Mouse (Mus musculus): ENCODE measurements around the gene Tmprss11e. TPM values are rescaled to one million over a fixed set of nuclear protein-coding genes. Genes with fewer than 3 reads are reported as not detected.

The Tmprss11e gene
- total RNA-seq (2021) = not detected
- long read RNA-seq = 0 reads

DNA sequence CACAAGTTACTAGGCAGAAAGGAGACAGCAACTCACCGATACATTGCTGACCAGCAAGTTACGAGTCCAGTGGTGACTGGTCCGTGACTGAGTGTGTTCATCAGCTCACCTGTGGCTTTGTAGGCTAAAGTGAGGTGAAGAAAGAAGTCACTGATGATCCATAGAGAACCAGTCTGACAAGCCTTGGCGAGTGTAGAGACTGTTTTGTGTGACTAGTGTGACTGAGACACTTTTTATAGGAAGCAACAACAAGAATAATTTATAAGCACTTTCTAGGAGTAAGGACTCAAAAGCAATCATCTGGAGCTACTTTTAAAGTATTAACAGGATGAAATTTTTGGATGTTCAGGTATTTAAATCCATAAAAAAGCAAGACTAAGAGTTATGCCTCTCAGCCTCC, at the start of gene Tmprss11e:
TSS of gene Tmprss11e (minus strand) at position 101 of the 400 bp plus-strand sequence.
- no peak for DNase-seq (ENCODE audit: low spot score in 2 of 2)

DNA sequence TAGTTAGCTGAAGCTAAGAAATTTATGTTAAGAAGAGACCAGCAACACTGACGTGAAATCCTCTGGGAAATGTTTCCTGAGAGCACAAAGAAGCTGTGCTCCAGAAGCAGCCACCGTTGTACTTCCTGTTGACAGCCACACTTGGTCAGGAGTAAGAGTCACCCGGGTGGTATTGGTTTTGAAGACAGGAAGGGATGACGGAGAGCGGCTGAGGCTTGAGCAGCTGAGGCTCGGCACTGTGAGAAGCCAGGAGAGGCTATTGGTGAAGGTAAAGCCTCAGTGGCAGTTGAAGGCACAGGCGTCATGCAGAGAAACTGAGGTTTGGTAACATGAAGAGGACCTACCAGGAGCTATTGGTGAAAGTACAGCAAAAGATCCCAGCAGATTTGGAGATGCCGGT, 47.2 kb upstream of the Tmprss11e start:
- DNase-seq (ENCODE audit: low spot score in 2 of 2) = no peak

DNA sequence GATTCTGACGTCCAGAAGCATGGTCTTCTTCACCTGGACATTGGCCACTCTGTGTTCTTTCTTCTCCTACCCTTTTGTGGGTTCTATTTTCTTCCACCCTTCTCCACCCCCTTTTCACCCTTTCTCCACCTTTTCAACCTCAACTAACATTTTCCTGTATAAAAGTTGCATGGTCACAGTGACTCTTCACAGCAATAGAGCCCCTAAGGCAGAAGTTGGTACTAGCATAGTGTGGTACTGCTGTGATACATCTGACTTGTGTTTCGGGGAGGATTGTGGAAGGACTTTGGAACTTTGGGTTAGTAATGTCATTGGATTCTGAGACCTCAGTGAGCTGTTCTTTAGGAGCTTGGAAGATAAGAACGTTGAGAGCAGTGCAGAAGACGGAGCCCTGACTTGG, 46.6 kb upstream of the Tmprss11e start:
- no peak for DNase-seq (ENCODE audit: low spot score in 2 of 2)

DNA sequence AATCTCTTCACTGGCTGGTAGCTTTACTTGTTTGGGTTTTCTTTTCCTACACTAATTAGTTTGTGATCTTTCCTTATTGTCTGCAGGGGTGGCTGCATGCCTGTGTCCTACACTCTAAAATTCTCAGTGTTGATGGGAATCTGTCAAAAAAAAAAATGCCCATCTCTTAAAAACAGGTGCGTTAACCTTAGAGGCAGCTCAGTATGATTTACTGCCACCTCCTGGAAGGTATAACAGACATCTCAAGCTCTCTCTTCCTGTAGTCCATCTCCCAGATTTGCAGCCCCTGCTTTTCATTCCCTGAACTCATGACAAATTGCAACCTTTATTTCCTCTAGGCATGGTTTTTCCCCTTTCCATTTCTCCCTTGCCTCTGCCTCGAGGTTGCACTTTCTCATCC, 44.3 kb upstream of the Tmprss11e start:
- no peak for DNase-seq (ENCODE audit: low spot score in 2 of 2)

DNA sequence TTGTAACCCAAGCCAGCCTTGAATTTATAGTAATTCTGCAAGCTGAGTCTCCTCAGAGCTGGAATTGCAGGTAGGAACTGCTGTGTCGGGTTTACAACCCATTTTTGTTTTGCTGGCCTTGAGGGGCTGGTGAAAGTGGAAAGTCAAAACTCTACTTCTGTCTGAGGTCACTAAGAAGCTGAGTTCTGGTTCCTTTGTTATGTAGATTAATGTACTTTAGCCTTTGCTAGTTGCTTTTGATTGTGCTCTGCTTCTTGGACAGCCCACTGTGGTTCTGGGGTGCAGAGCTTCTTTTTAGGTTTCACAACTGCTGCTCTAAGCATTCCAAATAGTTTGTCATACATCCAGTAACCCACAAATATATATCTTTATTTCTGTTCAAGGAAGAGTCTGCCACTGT, 41.2 kb upstream of the Tmprss11e start:
- DNase-seq (ENCODE audit: low spot score in 2 of 2) = no peak

DNA sequence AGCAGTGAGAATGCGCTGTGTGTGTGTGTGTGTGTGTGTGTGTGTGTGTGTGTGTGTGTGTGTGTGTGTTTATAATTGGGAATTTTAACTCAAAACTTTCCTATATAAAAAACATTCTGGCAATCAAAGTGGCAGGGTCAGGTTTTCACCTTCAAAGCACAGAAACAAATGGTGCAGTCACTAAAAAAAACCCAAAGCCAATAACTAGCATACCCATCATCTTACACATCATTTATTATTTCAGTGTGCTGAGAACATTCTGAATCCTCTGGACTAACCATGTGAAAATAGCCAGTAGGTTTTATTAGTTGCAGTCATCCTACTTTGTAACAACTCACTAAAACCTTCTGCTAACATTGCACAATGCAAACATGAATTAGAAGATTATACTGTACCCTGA, 38.6 kb upstream of the Tmprss11e start:
- no peak for DNase-seq (ENCODE audit: low spot score in 2 of 2)

DNA sequence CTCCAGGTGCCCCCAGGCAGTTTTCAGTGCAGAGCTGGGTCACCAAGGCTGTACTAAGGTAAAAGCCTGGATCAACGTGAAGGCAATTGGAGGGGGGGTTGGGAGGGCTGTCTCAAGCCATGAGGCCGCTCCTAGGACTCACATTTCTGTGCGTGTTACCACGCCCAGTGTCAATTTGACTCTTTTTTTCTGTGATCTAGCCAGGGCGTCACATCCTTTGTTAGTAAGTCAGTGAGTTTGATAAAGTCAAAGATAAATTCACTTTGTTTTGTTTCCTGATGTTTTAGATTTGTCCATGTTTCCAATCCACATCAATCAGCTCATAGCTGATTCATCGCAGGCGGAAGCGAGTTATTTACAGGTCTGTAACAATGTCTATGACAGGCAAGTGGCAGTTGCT, 37.4 kb upstream of the Tmprss11e start:
- no peak for DNase-seq (ENCODE audit: low spot score in 2 of 2)

DNA sequence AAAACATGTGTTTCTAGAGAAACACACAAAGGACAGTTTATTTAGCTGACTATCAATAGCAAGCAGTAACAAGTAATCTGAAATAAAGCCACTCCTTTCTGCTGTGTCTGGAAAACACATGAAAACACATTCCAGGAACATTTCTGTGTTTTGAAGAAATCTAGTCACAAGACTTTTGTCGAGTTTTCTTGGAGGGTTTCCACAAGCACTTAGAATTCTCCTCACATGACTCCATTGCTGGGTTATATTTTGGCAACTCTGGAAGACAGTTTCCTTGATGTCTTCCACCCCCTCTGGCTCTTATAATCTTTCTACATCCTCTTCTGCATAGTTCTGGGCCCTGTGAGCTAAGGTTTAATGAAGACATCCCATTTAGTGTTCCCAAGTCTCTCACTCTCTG, 32.9 kb upstream of the Tmprss11e start:
- no peak for DNase-seq (ENCODE audit: low spot score in 2 of 2)

DNA sequence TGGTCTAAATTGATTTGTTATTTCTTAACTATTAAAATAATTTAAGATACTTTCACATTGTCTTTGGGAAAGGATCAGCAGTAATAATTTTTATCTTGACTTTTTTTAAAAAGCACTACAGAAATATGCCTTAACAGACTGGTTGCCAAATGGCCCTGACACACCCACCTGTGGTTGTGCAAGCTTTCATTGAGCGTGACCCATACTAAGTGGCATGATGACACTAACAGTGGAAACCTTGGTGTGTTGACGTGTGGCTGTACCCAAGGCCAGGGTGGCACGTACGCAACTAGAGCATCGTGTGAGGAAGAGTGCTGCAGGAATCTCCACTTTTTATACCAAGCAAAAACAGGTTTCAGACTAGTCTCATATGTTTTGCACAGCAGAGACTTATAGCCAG, 31.3 kb upstream of the Tmprss11e start:
- no peak for DNase-seq (ENCODE audit: low spot score in 2 of 2)

DNA sequence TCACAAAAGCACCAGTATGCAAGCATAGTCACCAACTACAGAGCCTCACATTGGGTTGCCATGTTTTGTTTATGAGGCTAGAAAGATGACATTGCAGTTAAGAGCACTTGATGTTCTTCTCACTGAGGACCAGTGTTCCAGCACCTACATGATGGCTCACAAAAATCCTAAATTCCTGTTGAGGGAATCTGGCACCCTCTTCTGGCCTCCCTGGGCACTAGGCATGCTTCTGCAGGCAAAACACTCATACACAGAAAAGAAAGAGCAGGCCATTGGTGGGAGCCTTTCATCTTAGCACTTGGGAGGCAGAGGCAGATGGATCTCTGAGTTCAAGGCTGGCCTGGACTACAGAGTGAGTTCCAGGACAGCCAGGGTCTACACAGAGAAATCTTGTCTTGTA, 25.4 kb upstream of the Tmprss11e start:
- no peak for DNase-seq (ENCODE audit: low spot score in 2 of 2)

DNA sequence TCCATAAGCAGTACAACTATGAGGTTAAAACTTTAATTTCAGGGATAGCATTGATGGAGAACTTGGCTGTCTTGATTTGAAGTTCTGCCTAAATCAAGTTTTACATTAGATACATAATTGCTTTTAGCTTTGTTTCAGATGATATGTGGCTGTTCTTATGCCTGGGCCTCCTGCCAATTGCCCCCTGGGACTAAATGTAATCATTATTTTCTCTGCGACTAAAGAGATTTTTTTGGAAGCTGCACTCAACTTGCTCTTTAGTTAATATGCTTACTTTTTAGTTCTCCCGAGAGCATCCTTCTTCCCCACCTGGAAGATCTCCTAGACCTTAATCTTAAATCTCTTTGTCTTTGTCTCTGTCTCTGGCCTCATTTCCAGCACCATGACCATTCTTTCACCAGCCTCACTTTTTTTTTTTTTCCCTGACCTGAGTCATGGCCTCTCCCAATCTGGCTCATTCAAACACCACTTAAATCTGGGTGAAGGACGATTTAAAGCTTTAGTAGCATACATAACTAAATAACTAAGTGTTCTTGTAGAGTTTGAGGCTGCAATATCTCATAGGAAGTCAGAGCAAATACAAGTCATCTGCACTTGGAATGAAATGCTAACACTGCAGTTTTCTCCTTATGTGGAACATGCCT, 23.5 kb upstream of the Tmprss11e start:
- no peak for DNase-seq (ENCODE audit: low spot score in 2 of 2)

DNA sequence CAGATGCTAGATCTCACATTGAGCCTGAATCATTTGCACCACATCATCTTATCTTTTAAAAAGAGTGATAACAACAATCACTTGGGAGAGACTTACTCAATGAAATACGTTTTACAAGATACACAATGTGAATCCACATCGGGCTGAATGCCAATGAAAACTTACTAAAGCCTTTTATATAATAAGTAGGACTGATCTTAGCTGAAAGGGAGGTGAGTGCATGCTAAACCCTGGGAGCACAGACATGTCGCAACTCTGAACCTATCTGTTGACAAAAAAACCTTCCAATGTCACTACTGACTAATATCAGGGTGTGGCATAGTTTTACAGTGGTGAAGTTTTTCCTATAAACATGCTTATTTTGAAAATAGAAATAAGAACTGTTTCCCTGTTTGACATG, 2.8 kb downstream of the Tmprss11e start:
- no peak for DNase-seq (ENCODE audit: low spot score in 2 of 2)

DNA sequence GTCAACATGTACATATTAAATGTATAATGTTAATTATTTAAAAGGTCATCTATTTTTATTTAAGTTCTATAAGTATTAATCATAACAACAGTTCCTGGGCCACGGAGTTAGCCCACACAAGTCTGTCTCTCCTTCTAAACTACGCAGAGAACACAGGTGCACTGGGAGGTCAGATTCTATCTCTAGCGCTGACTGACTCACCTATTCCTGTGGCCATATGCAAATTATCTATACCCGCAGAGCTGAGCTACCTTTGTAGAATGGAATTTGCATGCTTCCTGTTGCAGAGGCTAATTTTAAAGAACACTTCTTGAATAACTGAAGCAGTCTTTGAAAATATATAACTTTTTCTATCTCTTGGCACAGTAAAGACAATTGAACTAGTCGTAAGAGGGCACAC, 4.5 kb downstream of the Tmprss11e start:
- DNase-seq (ENCODE audit: low spot score in 2 of 2) = no peak

DNA sequence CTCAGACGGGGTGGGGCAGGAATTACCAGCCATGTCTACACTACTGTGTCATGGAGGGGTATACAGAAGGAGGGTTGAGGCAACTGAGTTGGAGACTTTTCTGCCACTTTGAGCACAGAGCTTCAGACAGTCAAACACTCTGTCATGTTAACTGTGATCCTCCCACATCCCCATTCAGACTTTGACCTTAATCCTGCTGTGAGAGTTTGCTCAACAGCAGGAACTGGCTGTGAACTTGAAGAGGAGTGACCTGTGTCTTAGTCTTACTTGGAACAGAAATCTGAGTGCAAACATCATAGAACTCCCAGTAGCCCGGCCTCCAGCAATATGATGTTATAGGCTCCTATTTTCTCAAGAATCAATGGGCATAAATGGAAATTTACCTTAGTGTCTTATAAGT, 9.8 kb downstream of the Tmprss11e start:
- DNase-seq (ENCODE audit: low spot score in 2 of 2) = no peak

DNA sequence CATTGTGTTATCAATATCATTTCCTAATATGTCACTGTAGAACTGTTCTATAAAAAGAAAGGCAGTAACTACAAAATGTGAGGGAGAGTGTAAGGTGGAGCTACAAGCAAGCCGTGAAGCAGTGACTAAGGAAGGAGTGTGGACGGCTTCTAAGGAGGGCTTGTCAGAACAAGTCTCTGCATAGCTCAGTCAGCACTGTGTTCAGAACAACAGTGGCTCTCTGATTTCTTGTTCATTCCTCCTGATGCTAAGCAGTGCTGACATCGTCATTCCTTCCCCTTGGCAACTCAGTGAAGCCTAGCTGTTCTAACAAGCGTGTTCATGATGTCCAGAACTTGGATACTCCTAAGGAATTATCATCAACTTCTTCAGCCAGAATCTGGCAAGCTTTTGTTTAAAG, 15.0 kb downstream of the Tmprss11e start:
- no peak for DNase-seq (ENCODE audit: low spot score in 2 of 2)

DNA sequence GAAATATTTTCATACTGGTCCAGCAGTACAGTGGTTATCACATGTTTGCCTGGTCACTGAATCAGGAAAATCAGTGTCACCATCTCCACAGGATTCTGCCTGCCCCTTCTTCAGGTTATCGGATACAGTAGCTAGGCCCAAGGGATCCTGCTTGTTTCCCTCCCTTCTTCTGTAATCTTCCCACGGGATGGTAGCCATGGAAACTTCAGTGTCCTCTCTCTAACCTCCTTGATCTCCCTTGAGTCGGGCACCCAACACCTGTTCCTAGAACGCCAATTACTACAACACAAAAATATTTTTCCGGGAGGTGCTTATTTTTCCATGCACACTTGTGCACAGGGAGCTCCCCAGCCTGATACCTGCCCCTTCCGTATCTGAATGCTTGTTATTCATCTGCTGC, 17.0 kb downstream of the Tmprss11e start:
- no peak for DNase-seq (ENCODE audit: low spot score in 2 of 2)

DNA sequence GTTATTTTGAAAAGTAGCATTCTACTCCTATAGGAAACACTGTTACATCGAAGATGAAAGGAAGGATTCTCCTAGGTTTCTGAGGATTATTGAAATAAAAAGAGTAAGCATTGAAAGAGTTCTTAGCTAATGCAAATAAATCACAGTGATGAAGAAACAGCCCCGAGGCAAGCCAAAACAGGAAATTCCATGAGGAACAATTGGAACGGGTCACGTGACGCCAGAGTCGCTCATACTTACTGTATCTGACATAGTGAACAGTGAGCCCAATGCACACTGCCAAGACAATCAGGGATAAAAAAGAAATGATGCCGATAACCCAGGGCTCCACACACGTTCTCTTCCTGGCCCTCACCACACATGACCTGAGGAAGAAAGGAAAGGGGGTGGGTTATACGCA, 18.6 kb downstream of the Tmprss11e start:
- no peak for DNase-seq (ENCODE audit: low spot score in 2 of 2)

DNA sequence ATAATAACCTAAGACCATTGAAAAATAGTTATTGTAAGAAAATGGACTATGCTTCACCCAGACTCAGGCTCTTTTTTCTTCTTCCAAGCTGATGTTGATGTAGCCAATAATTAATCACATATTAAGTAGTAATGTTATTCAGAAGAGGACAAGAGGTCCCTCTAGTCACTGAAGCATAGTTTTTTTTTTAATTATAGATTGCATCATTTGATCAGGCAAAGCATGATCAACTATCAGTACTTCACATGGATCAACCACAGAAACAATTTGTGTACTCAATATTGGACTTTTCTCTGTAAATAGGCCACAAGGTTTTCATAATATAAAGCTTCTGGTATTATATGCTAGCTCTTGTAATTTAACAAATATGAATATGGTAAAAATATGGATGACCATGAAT, 20.6 kb downstream of the Tmprss11e start:
- no peak for DNase-seq (ENCODE audit: low spot score in 2 of 2)

DNA sequence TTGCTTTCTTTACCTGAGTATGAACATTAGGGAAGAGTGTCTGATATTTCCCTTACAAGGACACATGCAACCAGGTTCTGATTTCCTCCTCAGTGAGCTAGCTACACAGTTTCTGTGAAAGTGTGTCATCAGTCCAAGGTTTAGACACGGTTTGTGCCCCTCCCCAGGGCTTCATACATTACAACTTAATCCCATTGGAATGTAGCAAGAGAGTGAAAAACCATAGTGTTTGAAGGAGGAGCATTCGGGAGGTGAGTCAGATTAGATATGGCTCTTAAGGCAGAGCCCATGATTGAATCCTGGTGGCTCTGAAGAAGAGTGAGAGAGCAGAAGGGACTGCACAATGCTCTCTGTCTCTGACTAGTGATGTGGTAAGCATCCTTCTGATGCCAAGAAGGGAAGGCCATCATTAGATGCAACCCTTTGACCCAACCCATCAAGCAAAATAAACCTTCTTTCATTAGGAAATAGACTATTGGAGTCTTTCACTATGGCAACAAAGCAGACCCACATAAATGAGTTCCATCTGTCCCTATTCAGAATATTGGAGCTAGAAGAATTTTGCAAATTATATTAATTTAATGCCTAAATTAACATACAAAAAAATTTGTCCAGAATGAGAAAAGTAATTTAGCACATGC, 22.7 kb downstream of the Tmprss11e start:
- DNase-seq (ENCODE audit: low spot score in 2 of 2) = peak in 1 of 2 experiments; percentile 50

DNA sequence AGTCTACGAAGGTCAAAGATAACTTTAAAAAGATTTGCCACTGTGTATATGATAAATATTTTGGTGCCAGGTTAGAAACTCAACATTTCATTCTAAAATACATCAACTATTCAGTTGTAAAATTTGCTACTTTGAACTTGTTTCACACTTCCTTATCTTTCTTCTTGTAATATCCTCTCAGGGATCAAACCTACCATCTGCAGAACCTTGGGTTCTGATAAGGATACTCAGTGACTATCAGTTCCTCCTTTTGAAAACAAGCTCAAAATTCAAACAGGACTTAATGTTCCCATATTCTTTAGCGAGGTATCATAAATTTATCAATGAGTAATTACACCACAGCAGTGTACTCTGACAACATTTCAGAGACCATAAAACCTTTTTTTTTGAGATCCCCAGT, 30.6 kb downstream of the Tmprss11e start:
- no peak for DNase-seq (ENCODE audit: low spot score in 2 of 2)

DNA sequence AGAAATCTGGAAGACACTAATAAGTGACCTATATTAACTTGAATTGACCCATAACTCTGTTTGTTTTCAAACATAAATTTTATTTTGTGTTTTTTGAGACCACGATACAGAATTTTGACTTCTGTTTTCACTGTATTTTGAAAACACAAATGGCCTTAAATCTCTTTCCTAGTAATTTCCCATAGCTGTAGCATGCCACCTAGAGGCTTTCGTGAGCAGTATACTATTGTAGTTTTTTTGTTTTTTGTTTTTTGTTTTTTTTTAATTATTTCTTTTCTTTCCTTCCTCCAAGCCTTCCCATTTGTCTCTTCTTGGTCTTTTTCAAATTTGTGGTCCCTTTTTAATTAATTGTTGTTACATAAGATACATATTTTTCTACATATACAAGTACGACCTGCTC, 40.7 kb downstream of the Tmprss11e start:
- no peak for DNase-seq (ENCODE audit: low spot score in 2 of 2)

DNA sequence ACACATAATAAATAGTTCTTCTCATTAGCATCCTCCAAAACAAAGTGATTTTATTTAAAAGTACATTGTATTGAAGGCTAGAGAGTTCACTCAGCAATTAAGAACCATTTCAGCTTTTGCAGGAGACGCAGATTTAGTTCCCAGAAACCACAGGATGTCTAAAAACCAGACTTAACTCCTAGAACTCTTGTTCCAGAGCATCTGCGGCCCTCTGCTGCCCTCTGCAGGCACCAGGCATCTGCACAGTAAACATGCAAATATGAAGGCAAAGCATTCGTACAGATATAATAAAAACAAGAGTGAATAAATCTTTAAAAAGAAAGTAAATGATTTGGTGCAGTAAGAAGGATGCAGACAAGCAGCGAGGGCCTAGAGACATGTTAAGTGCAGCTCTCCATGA, 60.9 kb downstream of the Tmprss11e start:
- peak; percentile 32 to 86 for DNase-seq (ENCODE audit: low spot score in 2 of 2)

DNA sequence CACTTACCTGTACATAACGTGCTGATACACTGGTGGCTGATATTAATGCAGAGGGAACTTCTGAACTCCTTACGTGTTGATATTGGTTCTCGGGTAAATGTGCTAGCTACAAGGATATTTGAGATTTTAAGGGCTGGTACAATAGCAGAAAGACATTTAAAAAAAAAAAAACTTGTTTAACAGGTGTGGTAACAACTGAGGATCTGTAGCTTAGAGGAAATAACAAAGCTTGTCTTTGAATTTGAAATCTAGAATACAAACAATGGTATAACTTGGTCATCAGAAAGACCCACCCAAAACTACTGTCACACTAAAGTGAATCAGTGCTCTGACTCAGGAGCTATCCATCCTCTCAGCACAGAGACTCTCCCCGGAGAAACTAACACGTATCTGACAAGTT, 69.4 kb downstream of the Tmprss11e start, which contains the start of gene Tmprss11b:
TSS of gene Tmprss11b (minus strand) at position 101 of the 400 bp plus-strand sequence.
- DNase-seq (ENCODE audit: low spot score in 2 of 2) = no peak
